Mouse (Mus musculus) granulocyte monocyte progenitor cell, adult 5-6 weeks (primary cell): ENCODE measurements around the gene Uvrag. TPM values are rescaled to one million over a fixed set of nuclear protein-coding genes. Genes with fewer than 3 reads are reported as not detected.

Experiments used
- ATAC-seq: replicated peaks from 2 replicates; pipeline ENCODE4 v1.8.0; 2016; ENCODE audit warnings: mild to moderate bottlenecking, moderate TSS enrichment, inconsistent platforms; ENCODE audit not compliant: poor library complexity, severe bottlenecking
- total RNA-seq, 2 experiments: library from RNA; stranded (forward) in 1 of 2; stranded (reverse) in 1 of 2; fragments of 200-712, 200-1000 nt in 1 of 2; fragments of >200 nt in 1 of 2; fragmentation: Nextera tagmentation in 1 of 2; gene quantifications; 2 replicates each; pipeline ENCODE4 v1.2.3; 2014 to 2017

Uvrag gene
- total RNA-seq, 2 experiments from 2014 or later, result 31.0 to 38.7 TPM

DNA sequence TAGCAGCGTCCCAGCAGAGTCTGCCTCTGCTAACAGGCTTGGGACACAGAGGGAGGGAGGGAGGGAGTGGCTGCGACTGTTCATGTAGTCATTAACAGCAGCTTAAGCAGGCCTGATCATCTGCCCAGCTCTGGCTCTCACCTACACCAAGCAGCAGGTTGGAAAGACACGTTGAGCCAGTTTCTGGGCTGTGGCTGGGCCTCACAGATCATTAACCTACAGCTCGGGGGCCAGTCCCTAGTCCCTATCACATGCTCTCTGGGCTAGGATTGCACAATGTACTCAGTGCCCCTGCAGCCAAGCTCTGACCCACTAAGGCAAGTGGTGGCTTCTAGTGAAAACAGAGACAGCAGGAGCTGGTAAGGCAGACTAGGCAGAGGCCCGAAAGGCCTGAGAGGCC lies 27.0 kb upstream of the Uvrag start:
- ATAC-seq, result peak; percentile 71

DNA sequence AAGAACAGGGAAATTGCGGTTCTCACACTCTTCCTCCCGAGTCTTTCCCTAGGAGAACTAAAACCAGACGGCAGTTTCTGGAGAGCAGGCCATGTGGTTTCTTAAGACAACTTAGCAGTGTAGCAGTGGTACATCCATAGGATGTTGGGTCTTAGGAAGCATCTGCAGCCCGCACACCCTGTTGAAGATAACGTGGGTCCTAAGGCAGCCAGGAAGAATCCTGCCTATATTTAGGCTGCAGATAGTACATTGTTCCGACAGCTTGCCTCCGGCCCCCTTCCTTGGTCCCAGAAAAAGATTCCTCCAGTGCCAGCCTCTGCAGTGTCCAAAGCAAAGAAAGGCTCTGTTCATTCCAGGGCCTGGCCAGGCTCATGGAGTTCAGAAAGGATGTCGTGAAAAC lies 25.2 kb upstream of the Uvrag start:
- no peak for ATAC-seq

DNA sequence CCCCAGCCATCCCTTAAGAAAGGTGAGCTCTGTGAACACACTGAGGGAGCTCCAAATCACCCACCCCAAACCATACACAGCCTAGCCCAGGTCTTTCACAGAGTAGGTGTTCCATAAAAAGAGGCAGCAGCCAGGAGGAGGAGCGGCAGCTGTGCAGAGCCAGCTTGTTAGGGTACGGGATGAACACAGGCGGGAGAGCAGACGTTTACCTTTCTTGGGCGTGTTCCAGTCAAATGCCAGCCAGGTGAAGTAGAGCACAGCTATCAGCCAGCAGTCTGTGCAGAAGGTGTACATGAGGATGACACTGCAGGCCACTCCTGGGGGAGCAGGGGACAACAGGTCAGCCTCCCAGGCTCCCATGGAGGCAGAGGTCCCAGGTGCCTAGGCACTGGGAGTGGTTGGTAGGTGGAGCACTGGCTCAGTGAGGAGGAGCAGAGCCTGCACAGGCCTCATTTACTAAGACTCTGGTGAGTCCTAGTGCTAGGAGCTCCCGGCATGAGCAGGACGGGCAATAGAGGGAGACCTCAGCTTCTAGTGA lies 24.0 kb upstream of the Uvrag start:
- ATAC-seq, result no peak

DNA sequence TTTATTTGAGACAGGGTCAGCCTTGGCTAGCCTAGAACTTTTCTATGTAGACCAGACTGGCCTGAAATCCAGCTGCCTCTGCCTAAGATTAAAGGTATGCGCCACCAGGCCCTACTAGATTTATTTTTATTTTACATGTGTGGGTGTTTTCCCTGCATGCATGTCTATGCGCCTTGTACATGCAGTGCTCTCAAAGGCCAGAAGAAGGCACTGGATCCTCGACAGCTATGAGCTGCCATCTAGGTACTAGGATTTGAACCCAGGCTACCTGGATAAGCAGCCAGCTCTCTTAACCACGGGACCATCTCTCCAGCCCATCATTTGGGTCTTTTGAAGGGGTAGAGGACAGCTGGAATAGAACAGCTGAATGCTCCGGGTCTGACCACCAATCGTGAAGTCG lies 21.5 kb upstream of the Uvrag start:
- ATAC-seq, result no peak

GRCm38 (mm10) chr7:99161961-99162360 lies 21.0 kb upstream of the Uvrag start:
- no peak for ATAC-seq

DNA sequence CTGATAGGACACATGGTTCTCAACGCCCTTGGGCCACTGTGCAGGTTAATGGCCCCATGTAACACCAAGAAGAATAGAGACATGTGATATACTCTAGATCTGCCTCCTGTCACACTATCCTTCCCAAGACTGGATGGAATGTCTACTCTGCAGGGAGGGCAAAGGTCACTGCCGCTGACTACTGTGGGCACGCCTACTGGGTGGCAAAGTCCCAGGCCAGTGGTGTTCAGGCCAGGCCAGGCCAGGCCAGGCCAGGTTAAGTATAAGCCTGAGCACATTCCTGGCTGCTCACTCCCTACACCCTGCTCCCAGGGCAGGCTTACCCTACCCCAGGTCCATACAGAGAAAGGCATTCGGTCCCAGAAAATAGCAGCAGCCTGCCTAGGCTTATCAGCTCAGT lies 20.6 kb upstream of the Uvrag start:
- no peak for ATAC-seq

GRCm38 (mm10) chr7:99160995-99161394 lies 20.1 kb upstream of the Uvrag start:
- no peak for ATAC-seq

GRCm38 (mm10) chr7:99159446-99159845 lies 18.5 kb upstream of the Uvrag start:
- ATAC-seq, result no peak

DNA sequence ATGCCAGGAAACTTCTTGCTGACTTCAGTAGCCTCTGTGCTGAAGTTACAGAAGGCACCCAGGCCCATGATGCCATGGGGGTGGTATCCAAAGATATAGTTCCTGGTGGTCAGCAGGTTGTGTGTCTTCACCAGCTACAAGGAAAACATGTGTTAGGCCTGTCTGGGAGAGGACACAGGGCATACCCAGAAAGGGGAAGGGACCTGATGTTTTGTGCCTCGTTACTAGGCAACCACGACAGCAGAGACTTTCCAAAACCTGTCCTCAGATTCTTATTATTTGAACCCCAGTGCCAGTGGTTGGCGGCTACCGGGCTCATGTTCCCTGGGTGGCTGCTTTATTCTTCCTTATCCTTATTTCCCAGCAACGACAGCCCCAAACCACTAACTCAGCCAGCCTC lies 18.0 kb upstream of the Uvrag start:
- ATAC-seq, result peak; percentile 66

GRCm38 (mm10) chr7:99158011-99158410 lies 17.1 kb upstream of the Uvrag start:
- ATAC-seq, result no peak

- no peak for ATAC-seq
These were observed 15.8 kb upstream of the Uvrag start for GRCm38 (mm10) chr7:99156737-99157136.

DNA sequence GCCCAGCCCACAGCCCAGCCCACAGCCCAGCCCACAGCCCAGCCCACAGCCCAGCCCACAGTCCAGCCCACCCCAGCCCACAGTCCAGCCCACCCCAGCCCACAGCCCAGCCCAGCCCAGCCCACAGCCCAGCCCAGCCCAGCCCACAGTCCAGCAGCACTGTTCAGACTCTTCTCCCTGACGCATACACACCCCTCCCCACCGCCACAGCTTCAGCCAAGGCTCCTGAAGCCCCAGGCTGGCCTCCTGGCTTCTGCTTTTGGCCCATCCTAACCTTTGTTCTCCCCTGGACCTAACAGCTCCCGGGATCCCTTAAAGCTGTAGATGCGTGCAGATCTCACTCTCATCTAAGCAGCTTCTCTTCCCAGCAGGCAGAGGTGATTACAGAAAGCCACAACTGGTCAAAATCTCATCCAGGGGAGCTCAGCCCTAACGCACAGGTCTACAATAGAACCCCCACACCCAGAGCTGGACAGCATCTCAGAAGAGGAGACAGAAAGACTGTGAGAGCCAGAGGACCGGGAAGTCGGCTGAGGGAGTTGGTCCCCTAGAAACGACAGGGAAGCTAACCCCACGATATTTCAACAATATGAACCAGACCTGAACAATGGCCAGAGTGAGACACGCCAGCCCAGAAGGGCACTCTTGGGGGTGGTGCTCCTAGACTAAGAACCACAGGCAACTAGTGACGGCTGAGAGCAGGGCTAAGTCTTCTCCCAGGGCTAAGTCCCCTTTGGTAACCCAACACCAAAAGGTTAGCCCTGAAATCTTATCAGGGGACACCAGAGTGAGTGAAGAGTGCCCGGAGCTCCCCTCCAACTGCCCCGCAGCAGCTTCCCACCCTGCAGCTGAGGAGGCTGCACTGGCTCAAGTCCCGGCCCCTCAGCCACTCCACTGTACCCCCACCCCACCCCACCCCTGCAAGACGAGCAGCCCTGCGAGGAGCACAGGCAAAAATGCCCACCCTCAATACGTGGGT lies 14.7 kb upstream of the Uvrag start:
- ATAC-seq, result peak; percentile 44

GRCm38 (mm10) chr7:99154648-99155151 lies 13.8 kb upstream of the Uvrag start:
- no peak for ATAC-seq

DNA sequence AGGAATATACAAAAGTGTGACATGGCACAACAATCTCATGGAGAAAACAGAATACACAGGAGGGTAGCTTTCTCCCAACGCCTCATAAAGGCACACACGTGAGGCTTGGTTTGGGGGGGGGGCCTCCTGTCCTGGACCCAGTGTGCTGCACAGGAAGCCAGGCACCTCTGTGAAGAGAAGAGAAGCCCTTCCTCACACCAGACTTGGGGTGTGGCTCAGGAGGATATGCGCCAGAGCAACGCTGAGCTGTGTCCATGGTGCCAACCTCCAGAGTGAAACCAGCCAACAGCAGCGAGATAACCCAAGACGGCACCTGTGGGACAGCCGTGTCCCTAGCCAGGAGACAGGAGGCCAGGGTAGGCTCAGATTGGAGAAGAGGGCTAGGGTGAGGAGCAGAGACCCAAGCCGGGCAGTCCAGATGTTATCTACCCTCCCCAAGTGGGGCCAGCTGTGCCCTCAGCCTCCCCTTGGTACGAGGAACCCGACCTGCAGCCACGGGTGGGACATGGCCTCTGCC lies 12.8 kb upstream of the Uvrag start:
- 0 out of 2 replicates have a peak, but pooled peaks have one; percentile 2 for ATAC-seq

DNA sequence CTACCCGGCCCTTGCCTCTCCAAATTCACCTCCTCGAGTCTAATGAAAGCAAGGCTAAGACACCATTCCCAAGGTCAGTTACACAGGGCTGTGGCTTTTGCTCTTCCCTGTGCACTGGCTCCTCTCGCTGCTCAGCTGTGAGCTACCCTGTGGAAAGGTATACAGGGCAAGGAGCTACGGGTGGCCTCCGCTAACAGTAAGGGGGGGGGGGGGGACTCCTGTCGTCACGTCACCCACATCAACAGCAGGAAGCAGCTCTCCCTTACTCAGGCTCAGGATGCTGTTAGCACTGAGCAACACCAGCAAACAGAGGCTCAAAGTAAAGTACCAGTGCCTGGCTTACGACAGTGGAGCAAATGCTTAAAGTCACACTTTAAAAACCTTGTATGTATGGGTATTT lies 11.8 kb upstream of the Uvrag start:
- ATAC-seq, result no peak

DNA sequence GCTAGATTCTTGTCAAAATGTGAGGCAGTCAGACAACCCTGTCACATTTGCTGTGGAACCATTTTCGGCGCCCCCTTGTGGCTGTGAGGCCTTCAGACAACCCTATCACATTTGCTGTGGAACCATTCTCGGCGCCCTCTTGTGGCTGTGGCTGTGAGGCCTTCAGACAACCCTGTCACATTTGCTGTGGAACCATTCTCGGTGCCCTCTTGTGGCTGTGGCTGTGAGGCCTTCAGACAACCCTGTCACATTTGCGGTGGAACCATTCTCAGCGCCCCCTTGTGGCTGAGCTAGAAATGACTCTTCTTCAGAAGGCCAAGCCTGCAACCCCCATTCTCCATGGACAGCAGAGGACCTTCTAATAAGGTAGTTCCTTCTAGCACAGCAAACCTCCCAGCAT lies 10.4 kb upstream of the Uvrag start:
- ATAC-seq, result peak; percentile 81

DNA sequence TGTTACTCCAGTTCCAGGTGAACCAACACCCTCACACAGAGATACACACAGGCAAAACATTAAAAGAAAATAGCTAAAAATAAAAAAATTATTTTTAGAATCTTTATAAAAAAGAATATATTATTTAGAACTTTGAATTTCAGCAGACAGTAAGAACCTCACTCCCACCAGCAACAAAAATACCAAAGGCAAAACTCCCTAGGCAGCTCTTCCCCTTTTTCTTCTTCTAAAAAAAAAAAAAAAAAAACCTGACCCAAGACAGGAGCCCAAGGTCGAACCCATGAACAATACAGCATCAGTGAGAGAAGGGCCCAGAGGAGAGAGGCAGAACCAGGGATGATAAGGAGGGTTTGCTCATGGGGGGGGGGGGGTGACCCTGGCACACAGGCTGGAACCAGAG lies 8.1 kb upstream of the Uvrag start:
- no peak for ATAC-seq

DNA sequence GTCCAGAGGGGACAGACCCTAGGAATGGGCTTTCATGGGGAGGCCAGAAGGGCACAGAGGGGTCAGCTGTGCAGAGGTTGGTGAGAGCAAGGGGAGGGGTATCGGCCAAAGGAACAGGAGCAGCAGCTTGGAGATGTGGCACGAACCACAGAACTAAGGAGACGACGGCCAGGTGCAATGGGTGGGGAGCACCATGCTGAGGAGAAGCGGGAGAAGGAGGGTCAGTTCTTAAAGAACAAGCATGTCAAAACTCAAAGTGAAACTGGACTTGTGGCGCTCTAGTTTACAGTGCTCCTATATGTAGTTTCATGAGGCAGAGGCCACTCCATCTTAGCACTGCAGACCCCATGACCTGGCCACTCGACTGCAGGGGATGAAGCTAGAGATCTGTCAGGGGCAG lies 6.6 kb upstream of the Uvrag start:
- no peak for ATAC-seq

- ATAC-seq, result peak; percentile 57
These were observed 6.0 kb upstream of the Uvrag start for GRCm38 (mm10) chr7:99146906-99147305.

GRCm38 (mm10) chr7:99146011-99146410 lies 5.1 kb upstream of the Uvrag start:
- ATAC-seq, result peak; percentile 52

GRCm38 (mm10) chr7:99144616-99145015 lies 3.7 kb upstream of the Uvrag start:
- ATAC-seq, result no peak
